8 mouse cellular contexts compared by ENCODE assay signal in genomic region chr1:160078882-160079661, GRCm38 (mm10). TPM values are rescaled to one million over a fixed set of nuclear protein-coding genes. Genes with fewer than 3 reads are reported as not detected.
A peak's percentile ranks its signal among the peaks of the same experiment; 100 is the strongest.
DNase-seq lines count a peak whose midpoint lies in the region; ATAC-seq and TF ChIP-seq lines count a peak whose summit lies in the region.

No protein-coding gene starts in this region.

- H3K36me3 ChIP-seq in liver, embryonic 13.5 days: peaks cover 43% of the 10 kb centered on the region

- H3K4me3 ChIP-seq in liver, embryonic 13.5 days (replicated peaks): no peak overlapping the region
- H3K4me3 ChIP-seq in cerebellum, adult 2 months (replicated peaks; ENCODE audit: insufficient read depth, low read depth, low read length): no peak overlapping the region

- DNase-seq in 3T3-L1 (ENCODE audit: low read depth, low spot score) (peak; percentile 52), ES-CJ7 (ENCODE audit: low read depth, low spot score) (peak; percentile 9)
- peak; percentile 65 for DNase-seq in heart, adult 8-10 months (ENCODE audit: low spot score)
- DNase-seq in liver, embryonic 13.5 days: no peak
- DNase-seq in skeletal muscle tissue, adult 2 months (ENCODE audit: low read depth, low spot score): peak; percentile 66
- no peak for DNase-seq in layer of hippocampus, postnatal 10 days (ENCODE audit: low spot score in 2 of 2)
- DNase-seq in cerebellum, adult 2 months: no peak
- DNase-seq in layer of hippocampus, postnatal 36 days: no peak

- H3K4me2 ChIP-seq in liver, embryonic 13.5 days: peak overlapping the region; percentile 26; the same call in 1 of the 2 replicates

- TF ChIP-seq CTCF in cerebellum, adult 2 months (IDR thresholded peaks at IDR 0.05; ENCODE audit: borderline replicate concordance, insufficient read depth, low read depth, low read length): no peak

- H3K27ac ChIP-seq in liver, embryonic 13.5 days: no peak overlapping the region
- H3K27ac ChIP-seq in cerebellum, adult 2 months (ENCODE audit: insufficient read depth, low read length): no peak overlapping the region

- H3K27me3 ChIP-seq in liver, embryonic 13.5 days: no peaks in the 10 kb centered on the region
- no peaks in the 10 kb centered on the region for H3K27me3 ChIP-seq in cerebellum, adult 2 months (ENCODE audit: control insufficient read depth, insufficient read depth, low read length)

- TF ChIP-seq POLR2A in cerebellum, adult 2 months (IDR thresholded peaks at IDR 0.05; ENCODE audit: borderline replicate concordance, insufficient read depth, low read length): no peak

- H3K9ac ChIP-seq in liver, embryonic 13.5 days: 0 out of 2 replicates have a peak overlapping the region, but pooled peaks have one; percentile 4

- no peaks in the 10 kb centered on the region for H3K9me3 ChIP-seq in liver, embryonic 13.5 days (replicated peaks)

- H3K4me1 ChIP-seq in liver, embryonic 13.5 days (replicated peaks): peaks cover 8% of the 10 kb centered on the region
- H3K4me1 ChIP-seq in cerebellum, adult 2 months (ENCODE audit: control insufficient read depth, insufficient read depth, low read length): no peaks in the 10 kb centered on the region

- WGBS in liver, embryonic 13.5 days (ENCODE audit: insufficient replicate concordance): 30% methylated on average over 14 of the region's 14 CpGs
- 75% methylated on average over 14 of the region's 14 CpGs for whole genome bisulfite sequencing in cerebellum, adult 2 months

- peak; percentile 80 for ATAC-seq in liver, embryonic 13.5 days (ENCODE audit: low read depth)

RNA-seq across cellular contexts. Expression of gene 4930523C07Rik, which starts 34.9 kb away (rescaled TPM):
- total RNA-seq in heart, adult 8-10 months (2022): 10 to 100 TPM; 19.6 to 23.7 (median 20.2) TPM
- 29.8 and 30.3 TPM in 2 replicates for polyA plus RNA-seq in liver, embryonic 13.5 days (2015; fragmentation: Nextera tagmentation; extraction: Ambion mirVana)
- total RNA-seq in layer of hippocampus, postnatal 10 days (2021): 1 to 10 TPM; 2.3 to 2.4 TPM
- polyA plus RNA-seq in cerebellum, adult 2 months (2012; rRNA removed): 2.4 and 6.0 TPM in 2 replicates
- total RNA-seq in layer of hippocampus, postnatal 36 days (2021): 1 to 10 TPM; 2.4 to 3.5 TPM

Comparison
In these comparisons a context has a peak if more than half of its experiments do, and no peak if none do; other contexts are left out.
1. DNase-seq: peak in 3T3-L1 (single experiment), ES-CJ7 (single experiment), heart, adult 8-10 months (single experiment) and skeletal muscle tissue, adult 2 months (single experiment); none in liver, embryonic 13.5 days (single experiment), layer of hippocampus, postnatal 10 days (0 of 2), cerebellum, adult 2 months (0 of 2) and layer of hippocampus, postnatal 36 days (0 of 2).
2. RNA of gene 4930523C07Rik, which starts 34.9 kb away (total RNA-seq): 19.6 to 23.7 TPM in heart, adult 8-10 months; 2.4 to 3.5 TPM in layer of hippocampus, postnatal 36 days and 2.3 to 2.4 TPM in layer of hippocampus, postnatal 10 days; every median in the first group is over 4 times any median in the second.